Comparison of ENCODE assay signal across 18 mouse cellular contexts in genomic region chr4:149739478-149739877, GRCm38 (mm10).
"Had no signal": no experiment of that assay in that cellular context is flagged by ENCODE, and none has a peak within 500 bp of the region (broad histone marks: within the 10 kb centered on the region; RNA-seq: fewer than 3 reads in every experiment).

No protein-coding gene starts in this region.

- H3K27ac ChIP-seq: limb, embryonic 12.5 days; limb, embryonic 15.5 days; liver, embryonic 12.5 days; liver, embryonic 15.5 days; lung, embryonic 15.5 days; macrophage; midbrain, embryonic 12.5 days; neural tube, embryonic 13.5 days had no signal

- H3K4me3 ChIP-seq: limb, embryonic 12.5 days; limb, embryonic 15.5 days; liver, embryonic 12.5 days; liver, embryonic 15.5 days; lung, embryonic 15.5 days; midbrain, embryonic 12.5 days; myocyte; neural tube, embryonic 13.5 days had no signal

- ATAC-seq: liver, embryonic 12.5 days; midbrain, embryonic 16.5 days had no signal

- DNase-seq: kidney, adult 9 months; kidney, postnatal 14 days; kidney, postnatal 4 days; left cerebral cortex, postnatal 4 days; lung, adult 18-20 months; lung, postnatal 10 days; thymus, adult 18-20 months; thymus, postnatal 14 days had no signal
